Mouse (Mus musculus): Measurements from ENCODE around the gene Kcnq1. TPM values are rescaled to one million over a fixed set of nuclear protein-coding genes. Genes with fewer than 3 reads are reported as not detected.

The Kcnq1 gene
- polyA plus RNA-seq, 1 experiment from 2014 or later, result 1.3 TPM

DNA sequence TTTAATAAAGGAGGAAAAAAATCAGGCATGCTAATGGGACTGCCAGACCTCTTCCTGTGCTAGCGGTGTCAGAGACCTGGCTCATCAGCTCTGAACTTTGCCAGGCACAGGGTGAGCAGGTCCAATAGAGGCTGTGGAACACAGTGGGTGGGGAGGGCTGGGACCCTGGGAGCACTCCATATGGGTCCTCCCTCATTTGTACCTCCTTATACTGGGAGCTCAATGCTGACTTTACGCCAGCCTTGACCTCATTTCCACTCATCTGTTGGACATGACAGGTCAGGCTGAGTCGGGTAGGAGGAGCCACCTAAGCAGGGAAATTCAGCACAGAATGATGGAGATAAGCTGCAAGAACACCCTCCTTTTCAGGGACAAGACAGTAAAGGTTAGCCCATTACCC, 38.3 kb upstream of the Kcnq1 start:
- peaks cover 23% of the 10 kb centered on the region for H3K4me1 ChIP-seq (ENCODE audit: control insufficient read depth, insufficient read depth, low read depth, low read length)
- H3K36me3 ChIP-seq (ENCODE audit: control insufficient read depth, insufficient read depth, low read length), result peaks cover 41% of the 10 kb centered on the region
- H3K4me2 ChIP-seq (ENCODE audit: low read length), result peak overlapping the region; percentile 59
- WGBS, result 76% methylated on average over 3 of the region's 3 CpGs
- no peaks in the 10 kb centered on the region for H3K27me3 ChIP-seq (replicated peaks; ENCODE audit: control insufficient read depth, insufficient read depth, low read length)
- no peaks in the 10 kb centered on the region for H3K9me3 ChIP-seq (ENCODE audit: control insufficient read depth, low read length)
- peak overlapping the region; percentile 89 for H3K27ac ChIP-seq (ENCODE audit: low read depth, low read length)
- H3K4me3 ChIP-seq (ENCODE audit: low read length), result peak overlapping the region; percentile 36
- ATAC-seq, result no peak
- H3K9ac ChIP-seq (ENCODE audit: low read depth, low read length), result peak overlapping the region; percentile 60

- Histone ChIP-seq H3K4me1 (ENCODE audit: control insufficient read depth, insufficient read depth, low read depth, low read length) (peaks cover 23% of the 10 kb centered on the region), H3K36me3 (ENCODE audit: control insufficient read depth, insufficient read depth, low read length) (peaks cover 36% of the 10 kb centered on the region), H3K4me2 (ENCODE audit: low read length) (peak overlapping the region; percentile 59), H3K27ac (ENCODE audit: low read depth, low read length) (peak overlapping the region; percentile 89), H3K4me3 (ENCODE audit: low read length) (peak overlapping the region; percentile 36), H3K9ac (ENCODE audit: low read depth, low read length) (peak overlapping the region; percentile 60), H3K27me3 (replicated peaks; ENCODE audit: control insufficient read depth, insufficient read depth, low read length) (no peaks in the 10 kb centered on the region), H3K9me3 (ENCODE audit: control insufficient read depth, low read length) (no peaks in the 10 kb centered on the region)
- WGBS, result 34% methylated on average over 13 of the region's 13 CpGs
- ATAC-seq, result no peak
Measured at GRCm38 (mm10) chr7:143068316-143068881, 37.8 kb upstream of the Kcnq1 start.

- H3K4me3 ChIP-seq (ENCODE audit: low read length), result peak within 1 kb of the TSS; percentile 84
- WGBS, result under 1% methylated on average over 50 of the region's 51 CpGs
- no peaks in the 10 kb centered on the region for H3K9me3 ChIP-seq (ENCODE audit: control insufficient read depth, low read length)
- peak; percentile 97 for ATAC-seq
- no peaks in the 10 kb centered on the region for H3K27me3 ChIP-seq (replicated peaks; ENCODE audit: control insufficient read depth, insufficient read depth, low read length)
- peak within 1 kb of the TSS; percentile 99 for H3K4me2 ChIP-seq (ENCODE audit: low read length)
- peaks cover 23% of the 10 kb centered on the region for H3K4me1 ChIP-seq (ENCODE audit: control insufficient read depth, insufficient read depth, low read depth, low read length)
- H3K36me3 ChIP-seq (ENCODE audit: control insufficient read depth, insufficient read depth, low read length), result peaks cover 30% of the 10 kb centered on the region
- peak within 1 kb of the TSS; percentile 92 for H3K9ac ChIP-seq (ENCODE audit: low read depth, low read length)
- H3K27ac ChIP-seq (ENCODE audit: low read depth, low read length), result peak within 1 kb of the TSS; percentile 89
Measured at GRCm38 (mm10) chr7:143068882-143069591, 37.1 kb upstream of the Kcnq1 start, which contains the start of gene Tssc4. TSS of gene Tssc4 (plus strand) at chr7:143069249.

DNA sequence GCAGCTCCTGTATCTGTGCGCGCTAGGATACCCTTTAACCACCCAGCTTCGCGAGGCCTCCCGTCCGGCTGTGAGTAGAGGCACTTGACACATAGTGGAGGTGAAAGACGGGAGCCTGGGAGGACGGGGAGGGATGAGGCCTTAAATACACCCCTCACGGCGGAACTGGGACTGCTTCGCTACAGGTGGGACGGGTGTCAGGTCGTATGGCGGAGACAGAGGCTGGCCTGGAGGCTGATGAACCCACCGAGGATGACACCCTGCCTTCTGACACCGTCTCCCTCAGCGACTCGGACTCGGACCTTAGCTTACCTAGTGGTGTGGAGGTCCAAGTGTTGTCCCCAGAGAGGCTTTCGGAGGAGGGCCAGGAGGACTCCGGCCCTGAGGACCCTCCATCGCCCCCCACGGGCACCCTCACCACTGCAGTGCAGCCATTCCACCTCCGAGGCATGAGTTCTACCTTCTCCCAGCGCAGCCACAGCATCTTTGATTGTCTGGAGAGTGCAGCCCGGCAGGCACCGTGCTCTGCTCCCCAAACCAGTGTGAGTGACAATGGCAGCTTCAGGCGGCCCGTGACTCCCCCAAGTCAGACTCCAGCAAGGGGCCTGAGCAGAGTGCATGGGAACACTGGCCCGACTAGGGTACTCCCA, 36.3 kb upstream of the Kcnq1 start:
- no peak for ATAC-seq

DNA sequence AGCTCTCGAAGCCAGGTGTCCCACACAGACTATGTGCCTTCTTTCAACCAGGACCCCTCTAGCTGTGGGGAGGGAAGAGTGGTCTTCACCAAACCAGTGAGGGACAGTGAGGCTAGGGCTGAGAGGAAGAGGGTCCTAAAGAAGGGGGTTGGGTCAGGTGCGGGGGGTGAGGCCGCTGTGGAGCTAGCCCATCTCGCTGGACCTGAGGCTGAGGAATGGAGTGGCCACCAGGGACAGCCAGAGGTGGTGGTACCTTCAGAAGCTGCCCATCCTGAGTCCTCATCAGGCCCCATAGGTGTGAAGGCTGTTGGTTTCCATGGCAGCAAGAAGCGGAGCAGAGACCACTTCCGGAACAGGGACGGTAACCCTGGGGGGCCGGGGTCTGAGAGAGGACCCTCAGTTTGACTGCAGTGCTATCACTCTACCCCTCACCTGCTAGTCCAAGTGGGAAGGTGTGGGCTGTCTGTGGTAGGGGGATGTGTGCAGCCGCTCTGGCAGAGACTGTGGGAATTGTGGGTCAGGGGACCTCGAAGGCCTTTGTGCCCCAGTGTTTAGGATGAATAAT, 35.6 kb upstream of the Kcnq1 start:
- Histone ChIP-seq H3K4me1 (ENCODE audit: control insufficient read depth, insufficient read depth, low read depth, low read length) (peaks cover 23% of the 10 kb centered on the region), H3K9me3 (ENCODE audit: control insufficient read depth, low read length) (no peaks in the 10 kb centered on the region), H3K27ac (ENCODE audit: low read depth, low read length) (no peak overlapping the region), H3K4me3 (ENCODE audit: low read length) (peak overlapping the region; percentile 84), H3K27me3 (replicated peaks; ENCODE audit: control insufficient read depth, insufficient read depth, low read length) (no peaks in the 10 kb centered on the region), H3K9ac (ENCODE audit: low read depth, low read length) (peak overlapping the region; percentile 92), H3K4me2 (ENCODE audit: low read length) (peak overlapping the region; percentile 99), H3K36me3 (ENCODE audit: control insufficient read depth, insufficient read depth, low read length) (peaks cover 19% of the 10 kb centered on the region)
- no peak for ATAC-seq
- 89% methylated on average over 10 of the region's 10 CpGs for WGBS

More for the DNA sequence above, 36.3 kb upstream of the Kcnq1 start:
- 15% methylated on average over 30 of the region's 30 CpGs for WGBS
- Histone ChIP-seq H3K9me3 (ENCODE audit: control insufficient read depth, low read length) (no peaks in the 10 kb centered on the region), H3K4me1 (ENCODE audit: control insufficient read depth, insufficient read depth, low read depth, low read length) (peaks cover 23% of the 10 kb centered on the region), H3K4me2 (ENCODE audit: low read length) (peak overlapping the region; percentile 99), H3K9ac (ENCODE audit: low read depth, low read length) (peak overlapping the region; percentile 92), H3K27me3 (replicated peaks; ENCODE audit: control insufficient read depth, insufficient read depth, low read length) (no peaks in the 10 kb centered on the region), H3K27ac (ENCODE audit: low read depth, low read length) (peak overlapping the region; percentile 89), H3K36me3 (ENCODE audit: control insufficient read depth, insufficient read depth, low read length) (peaks cover 26% of the 10 kb centered on the region), H3K4me3 (ENCODE audit: low read length) (peak overlapping the region; percentile 84)

GRCm38 (mm10) chr7:143072605-143073004, 33.6 kb upstream of the Kcnq1 start:
- no peaks in the 10 kb centered on the region for H3K9me3 ChIP-seq (ENCODE audit: control insufficient read depth, low read length)
- peaks cover under 1% of the 10 kb centered on the region; the same call in 1 of the 2 replicates for H3K36me3 ChIP-seq (ENCODE audit: control insufficient read depth, insufficient read depth, low read length)
- H3K4me2 ChIP-seq (ENCODE audit: low read length), result no peak overlapping the region
- no peak overlapping the region for H3K9ac ChIP-seq (ENCODE audit: low read depth, low read length)
- ATAC-seq, result no peak
- H3K27me3 ChIP-seq (replicated peaks; ENCODE audit: control insufficient read depth, insufficient read depth, low read length), result no peaks in the 10 kb centered on the region
- no peak overlapping the region for H3K27ac ChIP-seq (ENCODE audit: low read depth, low read length)
- no peak overlapping the region for H3K4me3 ChIP-seq (ENCODE audit: low read length)
- peaks cover 21% of the 10 kb centered on the region for H3K4me1 ChIP-seq (ENCODE audit: control insufficient read depth, insufficient read depth, low read depth, low read length)
- 87% methylated on average over 5 of the region's 5 CpGs for WGBS

GRCm38 (mm10) chr7:143073086-143073485, 33.1 kb upstream of the Kcnq1 start:
- H3K27ac ChIP-seq (ENCODE audit: low read depth, low read length), result no peak overlapping the region
- ATAC-seq, result no peak
- H3K4me1 ChIP-seq (ENCODE audit: control insufficient read depth, insufficient read depth, low read depth, low read length), result peaks cover 16% of the 10 kb centered on the region
- H3K36me3 ChIP-seq (ENCODE audit: control insufficient read depth, insufficient read depth, low read length), result no peaks in the 10 kb centered on the region
- no peak overlapping the region for H3K9ac ChIP-seq (ENCODE audit: low read depth, low read length)
- no peak overlapping the region for H3K4me3 ChIP-seq (ENCODE audit: low read length)
- no peak overlapping the region for H3K4me2 ChIP-seq (ENCODE audit: low read length)
- WGBS, result 74% methylated on average over 1 of the region's 1 CpGs
- no peaks in the 10 kb centered on the region for H3K27me3 ChIP-seq (replicated peaks; ENCODE audit: control insufficient read depth, insufficient read depth, low read length)
- H3K9me3 ChIP-seq (ENCODE audit: control insufficient read depth, low read length), result no peaks in the 10 kb centered on the region

DNA sequence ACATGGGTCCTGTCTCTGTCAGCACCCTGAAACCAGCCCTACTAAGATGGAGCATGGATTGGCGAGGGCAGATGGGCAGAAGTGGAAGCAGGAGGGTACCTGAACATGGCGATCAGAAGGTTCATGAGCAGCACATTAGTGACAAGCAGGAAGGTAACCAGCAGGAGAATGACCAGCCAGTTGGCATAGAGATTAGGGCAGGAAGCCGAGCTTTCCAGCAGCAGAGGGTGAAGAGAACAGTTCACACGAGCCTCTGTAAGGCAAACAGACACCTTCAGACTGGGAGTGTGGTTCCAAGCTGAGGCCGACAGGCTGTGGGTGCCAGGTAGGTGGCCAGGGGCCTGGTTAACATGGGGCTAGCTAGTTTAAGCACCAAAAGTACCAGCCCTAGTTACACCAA, 30.8 kb upstream of the Kcnq1 start:
- H3K4me1 ChIP-seq (ENCODE audit: control insufficient read depth, insufficient read depth, low read depth, low read length), result peaks cover 5% of the 10 kb centered on the region
- no peak for ATAC-seq
- H3K36me3 ChIP-seq (ENCODE audit: control insufficient read depth, insufficient read depth, low read length), result no peaks in the 10 kb centered on the region
- no peaks in the 10 kb centered on the region for H3K27me3 ChIP-seq (replicated peaks; ENCODE audit: control insufficient read depth, insufficient read depth, low read length)
- WGBS, result 79% methylated on average over 5 of the region's 5 CpGs
- H3K4me2 ChIP-seq (ENCODE audit: low read length), result no peak overlapping the region
- H3K27ac ChIP-seq (ENCODE audit: low read depth, low read length), result no peak overlapping the region
- H3K9me3 ChIP-seq (ENCODE audit: control insufficient read depth, low read length), result no peaks in the 10 kb centered on the region
- no peak overlapping the region for H3K9ac ChIP-seq (ENCODE audit: low read depth, low read length)
- H3K4me3 ChIP-seq (ENCODE audit: low read length), result no peak overlapping the region

DNA sequence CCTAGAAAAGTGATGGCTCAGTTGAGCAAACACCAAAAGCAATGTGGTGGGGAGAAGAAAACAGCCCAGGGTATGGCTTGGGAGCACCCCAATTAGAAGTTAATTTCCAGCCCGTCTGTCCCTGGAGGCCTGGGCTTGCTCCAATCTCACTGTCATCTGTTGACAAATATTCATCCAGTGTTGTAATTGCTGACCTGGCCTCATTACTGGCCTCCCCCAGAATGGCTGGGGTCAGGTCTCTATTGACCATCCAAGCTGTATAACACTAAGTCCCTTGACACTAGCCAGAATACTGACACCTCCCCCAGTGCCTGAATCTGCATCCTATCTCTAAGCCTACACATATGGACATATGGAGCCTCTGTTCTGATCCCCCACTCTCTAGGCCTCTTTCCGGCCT, 28.8 kb upstream of the Kcnq1 start:
- WGBS, result 91% methylated on average over 2 of the region's 2 CpGs
- H3K27ac ChIP-seq (ENCODE audit: low read depth, low read length), result no peak overlapping the region
- H3K4me3 ChIP-seq (ENCODE audit: low read length), result no peak overlapping the region
- no peak overlapping the region for H3K4me2 ChIP-seq (ENCODE audit: low read length)
- H3K27me3 ChIP-seq (replicated peaks; ENCODE audit: control insufficient read depth, insufficient read depth, low read length), result no peaks in the 10 kb centered on the region
- H3K9me3 ChIP-seq (ENCODE audit: control insufficient read depth, low read length), result no peaks in the 10 kb centered on the region
- H3K9ac ChIP-seq (ENCODE audit: low read depth, low read length), result no peak overlapping the region
- ATAC-seq, result no peak
- no peaks in the 10 kb centered on the region for H3K4me1 ChIP-seq (ENCODE audit: control insufficient read depth, insufficient read depth, low read depth, low read length)
- H3K36me3 ChIP-seq (ENCODE audit: control insufficient read depth, insufficient read depth, low read length), result no peaks in the 10 kb centered on the region
